Mouse (Mus musculus) erythroblast, embryonic 14.5 days (primary cell): ENCODE data around the gene Pde10a.

Source experiments
- GATA1 ChIP-seq: IDR thresholded peaks from 2 replicates; pipeline ENCODE4 v1.6.1; 2012; ENCODE audit warnings: low read length, inconsistent platforms, mixed read lengths
- TAL1 ChIP-seq: IDR thresholded peaks from 3 replicates; pipeline ENCODE4 v1.6.1; 2012; ENCODE audit warnings: low read length, inconsistent platforms, mixed read lengths

DNA sequence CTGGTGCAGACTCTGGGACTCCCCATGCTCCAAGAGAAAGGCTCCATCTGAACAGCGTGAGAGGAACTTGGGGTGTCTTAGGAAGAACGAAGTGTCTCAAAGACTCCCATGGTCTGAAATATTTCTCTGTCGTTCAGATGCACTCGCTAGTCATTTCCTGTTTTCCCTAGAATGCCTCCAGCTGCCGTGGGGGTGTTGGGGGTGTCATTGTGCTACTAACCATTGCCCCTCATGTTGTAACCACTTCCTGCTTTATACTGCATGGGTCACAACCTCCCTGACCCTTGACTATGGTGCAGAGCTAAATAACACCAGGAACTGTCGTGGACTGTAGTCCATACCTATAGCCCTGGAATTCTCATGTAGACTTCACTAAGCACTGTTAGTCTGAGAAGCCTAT lies 321.3 kb downstream of the Pde10a start:
- TF ChIP-seq GATA1 (no peak), TAL1 (no peak)
